Mouse (Mus musculus) bone marrow macrophage, adult 2 months (primary cell): ENCODE data around the gene Cap1.

Experiments
- CTCF ChIP-seq: IDR thresholded peaks from 2 replicates; pipeline ENCODE4 v1.5.1; 2012; ENCODE audit warnings: low read depth, mild to moderate bottlenecking, low read length, moderate library complexity
- POLR2A ChIP-seq: IDR thresholded peaks from 2 replicates; pipeline ENCODE4 v1.6.1; 2012; ENCODE audit warnings: mild to moderate bottlenecking, low read depth, low read length, borderline replicate concordance

GRCm38 (mm10) chr4:122873003-122873402 is 12.9 kb downstream of the Cap1 start:
- TF ChIP-seq CTCF (no peak), POLR2A (no peak)
